Mouse (Mus musculus) spleen, adult 2 months (tissue): ENCODE measurements around the gene Taar7b. TPM values are rescaled to one million over a fixed set of nuclear protein-coding genes. Genes with fewer than 3 reads are reported as not detected.

ENCODE experiments used
- DNase-seq, 2 experiments: peaks; one replicate each; pipeline versions ENCODE4 v3.0.0 to v3.0.0-alpha.2; 2012 to 2021; ENCODE audit warnings: low spot score in 2 of 2, low read depth in 1 of 2
- H3K27ac ChIP-seq: fragments of 200-500 bp; 2 replicates; pipeline ENCODE4 v1.5.1; 2012; ENCODE audit warnings: low read length, inconsistent platforms; ENCODE audit not compliant: insufficient read depth
- H3K27me3 ChIP-seq: fragments of 200-500 bp; 2 replicates; pipeline ENCODE4 v1.6.1; 2012; ENCODE audit warnings: mild to moderate bottlenecking, moderate library complexity, low read length, inconsistent platforms; ENCODE audit not compliant: control insufficient read depth, insufficient read depth
- H3K36me3 ChIP-seq: fragments of 200-500 bp; 2 replicates; pipeline ENCODE4 v1.6.1; 2012; ENCODE audit warnings: mild to moderate bottlenecking, low read length, inconsistent platforms; ENCODE audit not compliant: control insufficient read depth, insufficient read depth
- H3K4me1 ChIP-seq: fragments of 200-500 bp; 2 replicates; pipeline ENCODE4 v1.6.1; 2011; ENCODE audit warnings: inconsistent platforms; ENCODE audit not compliant: control insufficient read depth, insufficient read depth, insufficient read length
- H3K4me3 ChIP-seq: fragments of 200-500 bp; 2 replicates; pipeline ENCODE4 v1.5.1; 2011; ENCODE audit warnings: mild to moderate bottlenecking, inconsistent platforms; ENCODE audit not compliant: insufficient read depth, insufficient read length; ENCODE audit errors: extremely low read depth
- CTCF ChIP-seq: fragments of 200-500 bp; IDR thresholded peaks from 2 replicates; pipeline ENCODE4 v1.5.1; 2011; ENCODE audit warnings: mild to moderate bottlenecking, inconsistent platforms; ENCODE audit not compliant: insufficient read depth, insufficient read length, insufficient replicate concordance; ENCODE audit errors: extremely low read depth
- POLR2A ChIP-seq: fragments of 200-500 bp; IDR thresholded peaks from 2 replicates; pipeline ENCODE4 v1.6.1; 2011; ENCODE audit warnings: low read depth, low read length, inconsistent platforms
- WGBS: fragments of 180-500 bp; shearing (Covaris S2); methylation state at CpG from one replicate; pipeline ENCODE4 v1.1.7; 2018; 5-methylcytosine and 5-hydroxymethylcytosine counted together
- polyA plus RNA-seq: library from polyadenylated mRNA; depleted of rRNA; stranded (reverse); fragments of >200 nt; gene quantifications from 2 replicates; pipeline ENCODE4 v1.2.3, GENCODE M21; 2012; rRNA removed

The Taar7b gene
- polyA plus RNA-seq, 1 experiment, result not detected

GRCm38 (mm10) chr10:24007034-24007433 is 7.3 kb downstream of the Taar7b start:
- Histone ChIP-seq H3K27me3 (no peaks in the 10 kb centered on the region), H3K4me1 (no peaks in the 10 kb centered on the region), H3K27ac (no peak overlapping the region), H3K36me3 (no peaks in the 10 kb centered on the region), H3K4me3 (no peak overlapping the region)
- 74% methylated on average over 2 of the region's 2 CpGs for WGBS
- TF ChIP-seq CTCF, result no peak
- DNase-seq, result no peak

- no peaks in the 10 kb centered on the region for H3K36me3 ChIP-seq
- H3K27me3 ChIP-seq, result no peaks in the 10 kb centered on the region
- DNase-seq, result no peak
- H3K4me1 ChIP-seq, result no peaks in the 10 kb centered on the region
- no peak overlapping the region for H3K27ac ChIP-seq
- no peak overlapping the region for H3K4me3 ChIP-seq
- WGBS, result 78% methylated on average over 1 of the region's 1 CpGs
- TF ChIP-seq CTCF (no peak), POLR2A (no peak)
These were observed 8.4 kb downstream of the Taar7b start for GRCm38 (mm10) chr10:24008143-24008542.

GRCm38 (mm10) chr10:24026922-24027321 is 27.2 kb downstream of the Taar7b start, which contains the start of gene Taar7d:
Gene Taar7d, plus strand, starts transcription at chr10:24027222.
- no peak for TF ChIP-seq CTCF
- TF ChIP-seq POLR2A, result no peak
- no peak for DNase-seq

GRCm38 (mm10) chr10:24031347-24031746 is 31.6 kb downstream of the Taar7b start:
- Histone ChIP-seq H3K4me1 (no peaks in the 10 kb centered on the region), H3K36me3 (no peaks in the 10 kb centered on the region), H3K4me3 (no peak overlapping the region), H3K27me3 (no peaks in the 10 kb centered on the region), H3K27ac (no peak overlapping the region)
- TF ChIP-seq POLR2A (no peak), CTCF (no peak)
- no peak for DNase-seq

More at GRCm38 (mm10) chr10:24026922-24027321, 27.2 kb downstream of the Taar7b start, which contains the start of gene Taar7d:
- H3K4me1 ChIP-seq, result no peaks in the 10 kb centered on the region
- no peak within 1 kb of the TSS for H3K27ac ChIP-seq
- no peak within 1 kb of the TSS for H3K4me3 ChIP-seq
- H3K36me3 ChIP-seq, result no peaks in the 10 kb centered on the region
- no peaks in the 10 kb centered on the region for H3K27me3 ChIP-seq

GRCm38 (mm10) chr10:24037314-24037713 is 37.6 kb downstream of the Taar7b start, which contains the start of gene Taar7e:
Gene Taar7e, plus strand, starts transcription at chr10:24037614.
- Histone ChIP-seq H3K4me1 (no peaks in the 10 kb centered on the region), H3K27ac (no peak within 1 kb of the TSS), H3K4me3 (no peak within 1 kb of the TSS), H3K27me3 (no peaks in the 10 kb centered on the region), H3K36me3 (no peaks in the 10 kb centered on the region)
- no peak for DNase-seq
- no peak for TF ChIP-seq POLR2A
- no peak for TF ChIP-seq CTCF
- WGBS, result 94% methylated on average over 2 of the region's 2 CpGs

- no peak for DNase-seq
- no peaks in the 10 kb centered on the region for H3K27me3 ChIP-seq
- 70% methylated on average over 2 of the region's 2 CpGs for WGBS
- no peaks in the 10 kb centered on the region for H3K36me3 ChIP-seq
- H3K4me3 ChIP-seq, result no peak overlapping the region
- no peak overlapping the region for H3K27ac ChIP-seq
- no peaks in the 10 kb centered on the region for H3K4me1 ChIP-seq
- no peak for TF ChIP-seq CTCF
- no peak for TF ChIP-seq POLR2A
These were observed 40.6 kb downstream of the Taar7b start for GRCm38 (mm10) chr10:24040120-24040869.

- H3K27ac ChIP-seq, result no peak within 1 kb of the TSS
- no peak for DNase-seq
- no peaks in the 10 kb centered on the region for H3K36me3 ChIP-seq
- TF ChIP-seq CTCF (no peak), POLR2A (no peak)
- H3K27me3 ChIP-seq, result no peaks in the 10 kb centered on the region
- H3K4me1 ChIP-seq, result no peaks in the 10 kb centered on the region
- no peak within 1 kb of the TSS for H3K4me3 ChIP-seq
These were observed 49.5 kb downstream of the Taar7b start, which contains the start of gene Taar7f for GRCm38 (mm10) chr10:24049210-24049609. Gene Taar7f, plus strand, starts transcription at chr10:24049510.

Other genes with a start within 250 kb of the Taar7b start
- 1,677 and 2,344 TPM in 2 replicates for gene Rps12, start 212.7 kb upstream of the Taar7b start, polyA plus RNA-seq
- gene Slc18b1, start 203.0 kb upstream of the Taar7b start, polyA plus RNA-seq, result 1.1 TPM in 2 replicates
- 1.8 and 2.2 TPM in 2 replicates for gene Vnn3, start 148.5 kb upstream of the Taar7b start, polyA plus RNA-seq
- gene Vnn1, start 105.3 kb upstream of the Taar7b start, polyA plus RNA-seq, result 0.08 and 0.20 TPM in 2 replicates
- not detected in 2 replicates for gene Taar1, start 79.6 kb upstream of the Taar7b start, polyA plus RNA-seq
- gene Taar2, start 61.4 kb upstream of the Taar7b start, polyA plus RNA-seq, result not detected in 2 replicates
- not detected in 2 replicates for gene Taar3, start 50.4 kb upstream of the Taar7b start, polyA plus RNA-seq
- gene Taar4, start 39.4 kb upstream of the Taar7b start, polyA plus RNA-seq, result not detected in 2 replicates
- gene Taar5, start 29.2 kb upstream of the Taar7b start, polyA plus RNA-seq, result not detected in 2 replicates
- not detected in 2 replicates for gene Taar6, start 14.3 kb upstream of the Taar7b start, polyA plus RNA-seq
- not detected in 2 replicates for gene Taar7a, start 6.5 kb upstream of the Taar7b start, polyA plus RNA-seq
- gene Taar7d, start 27.3 kb downstream of the Taar7b start, polyA plus RNA-seq, result not detected in 2 replicates
- gene Taar7e, start 37.7 kb downstream of the Taar7b start, polyA plus RNA-seq, result not detected in 2 replicates
- not detected in 2 replicates for gene Taar7f, start 49.6 kb downstream of the Taar7b start, polyA plus RNA-seq
- gene Taar8a, start 76.6 kb downstream of the Taar7b start, polyA plus RNA-seq, result not detected in 2 replicates
- gene Taar8b, start 92.4 kb downstream of the Taar7b start, polyA plus RNA-seq, result 0.20 and 0.75 TPM in 2 replicates
- gene Taar8c, start 102.0 kb downstream of the Taar7b start, polyA plus RNA-seq, result 0.15 and 0.25 TPM in 2 replicates
- gene Taar9, start 109.6 kb downstream of the Taar7b start, polyA plus RNA-seq, result 0.07 TPM in 1 of 2 replicates, not detected in the other
- 57.6 and 61.7 TPM in 2 replicates for gene Stx7, start 149.4 kb downstream of the Taar7b start, polyA plus RNA-seq
- gene Moxd1, start 223.6 kb downstream of the Taar7b start, polyA plus RNA-seq, result 0.06 and 0.15 TPM in 2 replicates